8 mouse cellular contexts compared by ENCODE assay signal in genomic region chr5:71095725-71096607, GRCm38 (mm10). TPM values are rescaled to one million over a fixed set of nuclear protein-coding genes. Genes with fewer than 3 reads are reported as not detected.
DNase-seq lines count a peak whose midpoint lies in the region; ATAC-seq and TF ChIP-seq lines count a peak whose summit lies in the region.

TSS of gene Gabra2 (minus strand) at chr5:71095849.

- H3K9me3 ChIP-seq in liver, embryonic 14.5 days (ENCODE audit: control insufficient read depth, low read length) = no peaks in the 10 kb centered on the region

- no peaks in the 10 kb centered on the region for H3K36me3 ChIP-seq in thymus, adult 2 months (ENCODE audit: control insufficient read depth, insufficient read depth, low read length)
- no peaks in the 10 kb centered on the region for H3K36me3 ChIP-seq in liver, embryonic 14.5 days (replicated peaks; ENCODE audit: control insufficient read depth, insufficient read depth, low read depth)

- H3K4me2 ChIP-seq in liver, embryonic 14.5 days (ENCODE audit: low read depth) = peak within 1 kb of the TSS; percentile 25; the same call in 1 of the 2 replicates

- H3K4me3 ChIP-seq in thymus, adult 2 months (ENCODE audit: control insufficient read depth, insufficient read depth, low read length) = no peak within 1 kb of the TSS
- H3K4me3 ChIP-seq in liver, embryonic 14.5 days (ENCODE audit: insufficient read depth in 1 of 2, low read depth in 2 of 2, low read length in 2 of 2) = peak within 1 kb of the TSS in 1 of 2 experiments; percentile 15; a peak in 1 of 4 replicates

- no peaks in the 10 kb centered on the region for H3K27me3 ChIP-seq in thymus, adult 2 months (ENCODE audit: control insufficient read depth, insufficient read depth, low read length)
- H3K27me3 ChIP-seq in liver, embryonic 14.5 days (ENCODE audit: control insufficient read depth, insufficient read depth, low read length) = peaks cover 3% of the 10 kb centered on the region

- no peak within 1 kb of the TSS for H3K27ac ChIP-seq in thymus, adult 2 months (ENCODE audit: control insufficient read depth, insufficient read depth, low read length)
- no peak within 1 kb of the TSS for H3K27ac ChIP-seq in liver, embryonic 14.5 days

- H3K9ac ChIP-seq in liver, embryonic 14.5 days (replicated peaks) = no peak within 1 kb of the TSS

- TF ChIP-seq EP300 in liver, embryonic 14.5 days (IDR thresholded peaks at IDR 0.05; ENCODE audit: low read depth) = no peak

- WGBS in thymus, adult 2 months = 8% methylated on average over 52 of the region's 55 CpGs
- 2% methylated on average over 54 of the region's 55 CpGs for WGBS in liver, embryonic 14.5 days (ENCODE audit: insufficient replicate concordance)

- no peak for TF ChIP-seq CTCF in thymus, adult 2 months (IDR thresholded peaks at IDR 0.05; ENCODE audit: borderline replicate concordance, control insufficient read depth, extremely low read depth, insufficient read depth, low read length, poor library complexity)
- TF ChIP-seq CTCF in liver, embryonic 14.5 days (IDR thresholded peaks at IDR 0.05; ENCODE audit: low read depth) = no peak

- no peak for TF ChIP-seq POLR2A in thymus, adult 2 months (IDR thresholded peaks at IDR 0.05; ENCODE audit: control insufficient read depth, extremely low read depth, insufficient read depth, low read length, poor library complexity)

- peak; percentile 1 for DNase-seq in thymus, adult 2 months
- no peak for DNase-seq in thymus, postnatal 25 days
- peak; percentile 29 for DNase-seq in cerebellum, adult 9-10 months
- peak; percentile 82 to 86 for DNase-seq in layer of hippocampus, adult 18-20 months (ENCODE audit: low spot score in 2 of 2)
- DNase-seq in liver, embryonic 14.5 days (ENCODE audit: low read depth in 3 of 3, low spot score in 3 of 3) = no peak
- peak; percentile 72 to 76 for DNase-seq in right cerebral cortex, postnatal 36 days (ENCODE audit: low spot score in 2 of 2)
- no peak for DNase-seq in thymus, postnatal 14 days

- ATAC-seq in frontal cortex, adult (ENCODE audit: low TSS enrichment) = peak; percentile 70
- ATAC-seq in liver, embryonic 14.5 days (ENCODE audit: insufficient read depth) = no peak

- no peaks in the 10 kb centered on the region for H3K4me1 ChIP-seq in thymus, adult 2 months (replicated peaks; ENCODE audit: control insufficient read depth, insufficient read depth, low read length)
- no peaks in the 10 kb centered on the region for H3K4me1 ChIP-seq in liver, embryonic 14.5 days (replicated peaks; ENCODE audit: control insufficient read depth in 2 of 2, insufficient read depth in 2 of 2, low read length in 1 of 2)

RNA-seq across cellular contexts. Expression of gene Gabra2, which starts in this region (rescaled TPM):
- polyA plus RNA-seq in thymus, adult 2 months (2012; rRNA removed) = 0.06 and 0.07 TPM in 2 replicates
- 100 to 1,000 TPM; 137 TPM for total RNA-seq in layer of hippocampus, adult 18-20 months (2021)
- polyA plus RNA-seq in liver, embryonic 14.5 days (2012; rRNA removed) = 0.01 and 0.05 TPM in 2 replicates
- polyA plus RNA-seq in liver, embryonic 14.5 days (2014; fragmentation: Nextera tagmentation; extraction: Ambion mirVana) = not detected in 2 replicates

Comparison
In these comparisons a context has a peak if more than half of its experiments do, and no peak if none do; other contexts are left out.
1. Peak in DNase-seq in thymus, adult 2 months; RNA of the gene not detected or under 1 TPM.
2. DNase-seq: peak in cerebellum, adult 9-10 months (single experiment), layer of hippocampus, adult 18-20 months (2 of 2) and right cerebral cortex, postnatal 36 days (2 of 2); none in thymus, postnatal 25 days (single experiment), liver, embryonic 14.5 days (0 of 3) and thymus, postnatal 14 days (single experiment).